Mouse (Mus musculus) limb, embryonic 12.5 days (tissue): ENCODE measurements at regions not wholly inside any gene's neighbourhood (a gene's known extent, or its start where the extent isn't known, plus 50 kb on each side); places are given as distances from the start of the nearest gene placed in this dataset.

ENCODE experiments used
- ATAC-seq: fragments of 200-750 bp; cut with Nextera tagmentation; 2 replicates; pipeline ENCODE4 v1.8.0; 2017; ENCODE audit warnings: low read depth, moderate TSS enrichment; ENCODE audit not compliant: insufficient number of reproducible peaks, insufficient read depth, low FRiP score, low TSS enrichment
- H3K27ac ChIP-seq: fragments of 300-500 bp; sonication (generic); 2 replicates; pipeline ENCODE4 v1.5.1; 2016; ENCODE audit warnings: mild to moderate bottlenecking, moderate library complexity
- H3K27me3 ChIP-seq: fragments of 300-500 bp; sonication (generic); 2 replicates; pipeline ENCODE4 v1.6.1; 2016; ENCODE audit warnings: mild to moderate bottlenecking, moderate library complexity
- H3K36me3 ChIP-seq: fragments of 300-500 bp; sonication (generic); 2 replicates; pipeline ENCODE4 v1.6.1; 2016; ENCODE audit warnings: mild to moderate bottlenecking, moderate library complexity
- H3K4me1 ChIP-seq: fragments of 300-500 bp; sonication (generic); replicated peaks from 2 replicates; pipeline ENCODE4 v1.6.1; 2016
- H3K4me2 ChIP-seq: fragments of 300-500 bp; sonication (generic); 2 replicates; pipeline ENCODE4 v1.6.1; 2016; ENCODE audit warnings: mild to moderate bottlenecking, moderate library complexity
- H3K4me3 ChIP-seq: fragments of 300-500 bp; sonication (generic); replicated peaks from 2 replicates; pipeline ENCODE4 v1.5.1; 2016; ENCODE audit warnings: mild to moderate bottlenecking
- H3K9ac ChIP-seq: fragments of 300-500 bp; sonication (generic); replicated peaks from 2 replicates; pipeline ENCODE4 v1.6.1; 2016; ENCODE audit warnings: mild to moderate bottlenecking, moderate library complexity
- H3K9me3 ChIP-seq: fragments of 300-500 bp; sonication (generic); 2 replicates; pipeline ENCODE4 v1.6.1; 2016; ENCODE audit warnings: mild to moderate bottlenecking, moderate library complexity
- WGBS: fragments of 180-500 bp; shearing (Covaris S2); methylation state at CpG from one replicate; pipeline ENCODE4 v1.1.7; 2016; 5-methylcytosine and 5-hydroxymethylcytosine counted together

DNA sequence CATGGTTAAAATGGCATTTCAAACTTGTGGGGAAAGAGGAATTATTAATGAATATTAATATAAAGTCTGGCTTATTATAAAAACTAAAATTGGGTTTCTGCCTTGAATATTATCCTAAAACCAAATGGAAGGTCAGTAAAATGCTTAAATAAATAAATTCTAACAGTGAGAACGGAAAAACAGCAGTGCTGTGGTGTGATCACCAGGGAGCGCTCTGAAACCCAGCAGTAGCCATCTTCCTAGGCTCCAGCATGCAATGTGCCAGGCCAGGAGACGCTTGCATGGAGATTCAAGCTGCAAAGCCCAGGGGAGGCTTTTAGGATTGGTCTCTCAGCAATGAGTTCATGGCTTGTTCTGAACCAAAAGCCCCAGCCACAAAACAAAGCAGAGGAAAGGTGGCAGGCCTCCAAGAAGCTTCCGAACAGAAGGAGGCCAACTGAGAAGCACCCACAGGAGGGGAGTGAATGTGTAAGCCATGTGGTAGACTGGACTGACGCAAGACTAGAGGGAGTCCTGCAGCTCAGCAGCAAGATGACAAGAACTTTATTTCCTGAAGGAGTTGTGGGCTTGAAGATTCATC lies 52.3 kb upstream of the Bace2 start:
- H3K4me3 ChIP-seq, result no peak overlapping the region
- WGBS, result 68% methylated on average over 5 of the region's 5 CpGs
- no peak for ATAC-seq
- H3K36me3 ChIP-seq, result no peaks in the 10 kb centered on the region
- no peak overlapping the region for H3K9ac ChIP-seq
- no peaks in the 10 kb centered on the region for H3K27me3 ChIP-seq
- H3K4me1 ChIP-seq, result peaks cover 6% of the 10 kb centered on the region
- 0 out of 2 replicates have a peak, but pooled peaks cover 4% of the 10 kb centered on the region for H3K9me3 ChIP-seq
- no peak overlapping the region for H3K27ac ChIP-seq
- no peak overlapping the region for H3K4me2 ChIP-seq
